Mouse (Mus musculus) brain, adult 10 weeks (tissue): Measurements from ENCODE around the gene Dusp13. TPM values are rescaled to one million over a fixed set of nuclear protein-coding genes. Genes with fewer than 3 reads are reported as not detected.

ENCODE experiments used
- polyA plus RNA-seq: library from polyadenylated mRNA; stranded (reverse); fragments of 350-450 nt; fragmentation: Illumina TruSeq; extraction: RNeasy Lipid Tissue Mini Kit (QIAGEN cat#74804); gene quantifications from one replicate; pipeline ENCODE4 v1.2.3, GENCODE M21; 2015; ENCODE audit warnings: low read depth, low replicate concordance

Gene Dusp13
- not detected for polyA plus RNA-seq

DNA sequence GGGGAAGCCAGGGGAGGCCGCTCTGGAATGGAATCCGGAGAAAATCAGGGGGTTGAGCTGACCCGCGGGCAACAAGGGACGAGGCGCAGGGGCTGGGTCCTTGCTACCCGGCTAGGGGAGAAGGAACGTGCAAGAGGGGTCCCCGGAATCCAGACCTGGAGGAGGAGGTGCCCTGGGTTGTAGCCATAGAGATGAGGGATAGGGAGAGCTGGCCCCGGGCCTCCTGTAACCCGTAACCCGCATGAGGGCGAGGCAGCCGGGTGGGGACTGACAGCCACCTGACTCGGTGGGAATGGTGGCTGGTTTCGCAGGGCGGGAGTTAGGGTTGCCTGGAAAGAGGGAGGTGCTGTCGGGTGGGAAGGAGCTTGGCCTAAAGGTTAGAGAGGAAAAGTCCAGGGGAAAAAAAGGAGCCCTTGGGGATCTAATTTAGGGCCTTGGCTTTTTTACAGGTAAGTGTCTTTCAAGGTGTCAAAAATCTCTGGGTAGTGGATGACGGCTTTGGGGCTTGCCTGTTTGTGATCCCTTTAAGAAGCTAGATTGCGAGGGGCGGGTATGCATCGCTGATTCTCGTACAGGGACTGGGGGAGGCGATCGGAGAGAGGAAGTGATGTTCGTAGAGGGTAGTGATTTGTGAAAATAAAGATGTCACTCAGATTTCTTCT lies at the start of gene Dusp13:
TSS of gene Dusp13 (minus strand) at position 301 of the 662 bp plus-strand sequence.

GRCm38 (mm10) chr14:21750008-21750880 lies 737 bp downstream of the Dusp13 start, which contains the start of gene Samd8:
Gene Samd8 (plus strand): TSS chr14:21750531.

DNA sequence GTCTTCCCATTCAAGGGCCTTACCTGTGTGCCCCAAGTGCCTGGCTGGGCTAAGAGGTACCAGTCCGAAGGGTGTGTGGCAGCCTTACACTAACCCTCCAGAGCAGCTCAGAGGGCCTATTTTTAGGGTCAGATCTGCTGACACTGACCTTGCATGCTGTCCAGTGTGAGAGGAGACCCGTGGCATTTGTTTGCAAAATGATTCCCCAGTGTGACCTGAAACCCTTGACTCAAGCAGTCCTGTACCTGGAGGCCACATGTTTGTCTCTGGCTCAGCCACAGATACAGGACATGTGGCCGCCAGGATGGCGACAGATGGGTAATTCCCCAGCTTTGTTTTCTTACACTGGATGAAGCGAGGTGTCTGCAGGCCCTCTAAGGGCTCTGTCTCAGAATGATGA lies 36.5 kb downstream of the Dusp13 start, which contains the start of gene Dupd1:
TSS of gene Dupd1 (minus strand) at position 91 of the 400 bp plus-strand sequence.

Other genes with a start within 250 kb of the Dusp13 start
- not detected for gene Dupd1, start 36.6 kb downstream of the Dusp13 start, polyA plus RNA-seq
- 33.5 TPM for gene Samd8, start 650 bp downstream of the Dusp13 start, polyA plus RNA-seq
- 270 TPM for gene Vdac2, start 74.1 kb upstream of the Dusp13 start, polyA plus RNA-seq
- 29.7 TPM for gene Comtd1, start 97.8 kb upstream of the Dusp13 start, polyA plus RNA-seq
- gene Zfp503, start 238.4 kb upstream of the Dusp13 start, polyA plus RNA-seq: 2.2 TPM